Mouse (Mus musculus) C2C12 (cell line): Measurements from ENCODE around the gene Jsrp1.

ENCODE experiments used
- CTCF ChIP-seq: IDR thresholded peaks from one replicate; pipeline ENCODE4 v1.5.1; 2011; ENCODE audit not compliant: control insufficient read depth, insufficient read depth, insufficient read length
- FOSL1 ChIP-seq: IDR thresholded peaks from one replicate; pipeline ENCODE4 v1.8.0; 2011; ENCODE audit warnings: mild to moderate bottlenecking, low read length; ENCODE audit not compliant: poor library complexity, insufficient read depth, severe bottlenecking
- MAX ChIP-seq: IDR thresholded peaks from one replicate; pipeline ENCODE4 v1.6.1; 2011; ENCODE audit warnings: mild to moderate bottlenecking, control low read depth
- MYOD1 ChIP-seq: IDR thresholded peaks from one replicate; pipeline ENCODE4 v1.6.1; 2011; ENCODE audit warnings: low read depth; ENCODE audit not compliant: control insufficient read depth, insufficient read length
- MYOG ChIP-seq: IDR thresholded peaks from one replicate; pipeline ENCODE4 v1.6.1; 2011; ENCODE audit not compliant: control insufficient read depth, insufficient read length; ENCODE audit errors: extremely low read depth
- USF1 ChIP-seq: IDR thresholded peaks from one replicate; pipeline ENCODE4 v1.6.1; 2011; ENCODE audit warnings: low read depth, mild to moderate bottlenecking, control low read depth, moderate library complexity

DNA sequence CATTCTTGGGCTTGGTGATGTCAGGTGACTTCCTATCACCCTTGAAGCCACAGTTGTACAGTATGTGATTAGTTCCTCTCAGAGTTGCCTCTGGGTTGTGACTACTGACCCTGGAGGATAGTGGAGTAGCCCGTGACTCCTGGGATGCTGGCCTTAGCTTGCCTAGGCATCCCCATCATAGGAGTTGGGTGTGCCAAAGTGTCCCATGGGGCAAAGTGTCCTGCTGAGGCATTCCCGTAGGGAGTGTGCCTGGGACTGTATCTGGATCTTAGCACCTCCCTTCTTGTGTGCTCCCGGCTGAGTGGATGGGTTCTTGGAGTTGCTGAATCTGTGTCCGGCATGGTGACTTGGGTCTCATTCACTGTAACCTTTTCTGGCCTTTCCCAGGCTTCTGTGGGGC lies 38.3 kb downstream of the Jsrp1 start:
- TF ChIP-seq USF1 (no peak), CTCF (no peak), MAX (no peak), FOSL1 (no peak), MYOG (no peak), MYOD1 (no peak)
